8 mouse cellular contexts compared by ENCODE assay signal in the genomic region with DNA sequence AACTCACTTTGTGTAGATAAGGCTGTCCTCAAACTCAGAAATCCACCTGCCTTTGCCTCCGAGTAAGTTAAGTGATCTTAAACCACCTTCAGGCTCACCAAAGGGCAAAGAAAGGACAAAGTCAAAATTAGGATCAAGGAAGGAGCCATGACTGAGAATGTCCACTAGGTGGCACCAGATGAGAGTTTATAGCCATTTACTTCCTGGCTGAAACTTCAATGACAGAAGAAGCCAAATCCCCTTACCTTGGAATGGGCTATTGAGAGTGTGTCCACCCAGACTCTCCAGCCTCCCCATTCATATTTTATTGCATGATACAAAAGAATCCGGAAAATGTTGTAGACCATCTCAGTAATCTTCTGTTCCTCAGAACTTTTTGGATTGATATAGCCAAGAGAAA.
A peak's percentile ranks its signal among the peaks of the same experiment; 100 is the strongest.
DNase-seq lines count a peak whose midpoint lies in the region; ATAC-seq and TF ChIP-seq lines count a peak whose summit lies in the region.

No protein-coding gene starts in this region.

- TF ChIP-seq EP300 in lung, postnatal 0 days (IDR thresholded peaks at IDR 0.05): no peak

- DNase-seq in gastrocnemius, postnatal 10 days: peak; percentile 6
- no peak for DNase-seq in gastrocnemius, postnatal 36 days
- peak; percentile 10 for DNase-seq in urinary bladder, postnatal 36 days (ENCODE audit: low spot score in 2 of 2)
- DNase-seq in urinary bladder, postnatal 4 days (ENCODE audit: low spot score in 2 of 2): no peak
- DNase-seq in lung, postnatal 0 days (ENCODE audit: low spot score): peak; percentile 70
- DNase-seq in right cerebral cortex, postnatal 25 days: peak; percentile 23

- intact Hi-C loops in gastrocnemius, postnatal 36 days (cut with DNase I): loop anchor here (2.0 to 10.0 kb wide), 2 partner anchors 483 to 1197 kb away; no protein-coding TSS in a partner anchor

- H3K4me2 ChIP-seq in hindbrain, embryonic 15.5 days: no peak overlapping the region
- no peak overlapping the region for H3K4me2 ChIP-seq in lung, postnatal 0 days (replicated peaks; ENCODE audit: low read depth, low read length)

- peak; percentile 92 for TF ChIP-seq CTCF in lung, postnatal 0 days (IDR thresholded peaks at IDR 0.05)

- H3K27ac ChIP-seq in hindbrain, embryonic 15.5 days (replicated peaks): no peak overlapping the region
- H3K27ac ChIP-seq in lung, postnatal 0 days (ENCODE audit: low read length): no peak overlapping the region

- H3K27me3 ChIP-seq in hindbrain, embryonic 15.5 days: no peaks in the 10 kb centered on the region
- H3K27me3 ChIP-seq in lung, postnatal 0 days (replicated peaks; ENCODE audit: insufficient read depth, low read length): no peaks in the 10 kb centered on the region

- H3K4me3 ChIP-seq in hindbrain, embryonic 15.5 days: no peak overlapping the region
- H3K4me3 ChIP-seq in lung, postnatal 0 days (ENCODE audit: low read depth, low read length): no peak overlapping the region

- no peak overlapping the region for H3K9ac ChIP-seq in hindbrain, embryonic 15.5 days
- no peak overlapping the region for H3K9ac ChIP-seq in lung, postnatal 0 days (replicated peaks; ENCODE audit: low read depth)

- 38% methylated on average over 2 of the region's 2 CpGs for WGBS in hindbrain, embryonic 15.5 days
- WGBS in lung, postnatal 0 days: 12% methylated on average over 2 of the region's 2 CpGs

- no peaks in the 10 kb centered on the region for H3K9me3 ChIP-seq in hindbrain, embryonic 15.5 days
- no peaks in the 10 kb centered on the region for H3K9me3 ChIP-seq in lung, postnatal 0 days (ENCODE audit: low read length)

- peak; percentile 92 for ATAC-seq in common myeloid progenitor, adult 5-6 weeks (replicated peaks; ENCODE audit: low read depth, poor library complexity, severe bottlenecking)
- peak; percentile 68; the same call in 1 of the 2 replicates for ATAC-seq in hindbrain, embryonic 15.5 days (ENCODE audit: low FRiP score, low read depth)
- no peak for ATAC-seq in lung, postnatal 0 days

- H3K4me1 ChIP-seq in hindbrain, embryonic 15.5 days (replicated peaks): no peaks in the 10 kb centered on the region
- no peaks in the 10 kb centered on the region for H3K4me1 ChIP-seq in lung, postnatal 0 days (ENCODE audit: insufficient read depth, low read depth, low read length)

- peaks cover 21% of the 10 kb centered on the region for H3K36me3 ChIP-seq in hindbrain, embryonic 15.5 days
- H3K36me3 ChIP-seq in lung, postnatal 0 days (ENCODE audit: insufficient read depth, low read length): peaks cover 8% of the 10 kb centered on the region; the same call in 1 of the 2 replicates

Comparison
In these comparisons a context has a peak if more than half of its experiments do, and no peak if none do; other contexts are left out.
1. DNase-seq: peak in gastrocnemius, postnatal 10 days (single experiment), urinary bladder, postnatal 36 days (2 of 2), lung, postnatal 0 days (single experiment) and right cerebral cortex, postnatal 25 days (single experiment); none in gastrocnemius, postnatal 36 days (0 of 2) and urinary bladder, postnatal 4 days (0 of 2).